Mouse (Mus musculus) CH12.LX (cell line): ENCODE measurements around the gene Slc15a3. TPM values are rescaled to one million over a fixed set of nuclear protein-coding genes. Genes with fewer than 3 reads are reported as not detected.

Source experiments
- DNase-seq: peaks from one replicate; pipeline ENCODE4 v3.0.0-alpha.2; 2013; ENCODE audit errors: extremely low read depth
- H3K27ac ChIP-seq: 2 replicates; pipeline ENCODE4 v1.5.1; 2012; ENCODE audit warnings: low read depth, mild to moderate bottlenecking, control low read depth, moderate library complexity; ENCODE audit not compliant: insufficient read depth
- H3K27me3 ChIP-seq: replicated peaks from 2 replicates; pipeline ENCODE3; 2012; ENCODE audit warnings: inconsistent platforms
- H3K36me3 ChIP-seq, 2 experiments: replicated peaks in 1 of 2; 2 replicates each; pipeline versions ENCODE3 to v1.6.1; 2012; ENCODE audit warnings: inconsistent platforms in 1 of 2, low read length in 1 of 2, mild to moderate bottlenecking in 1 of 2, mixed read lengths in 1 of 2, moderate library complexity in 1 of 2; ENCODE audit not compliant: control insufficient read depth in 1 of 2, insufficient read depth in 1 of 2
- H3K4me1 ChIP-seq, 2 experiments: 2 replicates each; pipeline ENCODE4 v1.6.1; 2012; ENCODE audit warnings: inconsistent platforms in 1 of 2, moderate library complexity in 1 of 2; ENCODE audit not compliant: insufficient read depth in 2 of 2, control insufficient read depth in 1 of 2
- H3K4me2 ChIP-seq: 2 replicates; pipeline ENCODE4 v1.6.1; 2012; ENCODE audit warnings: low read depth, mild to moderate bottlenecking, control low read depth; ENCODE audit not compliant: poor library complexity, insufficient read depth, severe bottlenecking
- H3K4me3 ChIP-seq, 3 experiments: fragments of 150-350 bp in 1 of 3; sonication (generic) in 1 of 3; replicated peaks in 1 of 3; 2 replicates each; pipeline versions ENCODE3 to v1.5.1; 2011 to 2012; ENCODE audit warnings: low read depth in 2 of 3, low read length in 2 of 3, mild to moderate bottlenecking in 2 of 3, moderate library complexity in 2 of 3, control low read depth in 1 of 3, improper control_type of control experiment in 1 of 3, inconsistent platforms in 1 of 3, mixed read lengths in 1 of 3; ENCODE audit not compliant: poor library complexity in 1 of 3
- H3K79me2 ChIP-seq: replicated peaks from 2 replicates; pipeline ENCODE4 v1.6.1; 2012; ENCODE audit warnings: mild to moderate bottlenecking, moderate library complexity; ENCODE audit not compliant: control insufficient read depth, poor library complexity, insufficient read depth, severe bottlenecking; ENCODE audit errors: extremely low read depth
- H3K9ac ChIP-seq: 2 replicates; pipeline ENCODE4 v1.6.1; 2012; ENCODE audit warnings: low read depth, mild to moderate bottlenecking, control low read depth, moderate library complexity; ENCODE audit not compliant: insufficient read depth
- H3K9me3 ChIP-seq: replicated peaks from 2 replicates; pipeline ENCODE3; 2012; ENCODE audit warnings: low read length, inconsistent platforms, mixed read lengths
- BHLHE40 ChIP-seq: IDR thresholded peaks from 2 replicates; pipeline ENCODE4 v1.6.1; 2011; ENCODE audit warnings: mild to moderate bottlenecking, low read depth, low read length, improper control_type of control experiment
- CHD2 ChIP-seq: IDR thresholded peaks from 2 replicates; pipeline ENCODE4 v1.6.1; 2011; ENCODE audit warnings: low read length, improper control_type of control experiment
- CTCF ChIP-seq, 2 experiments: IDR thresholded peaks in 1 of 2; conservative IDR thresholded peaks in 1 of 2; 2 replicates each; pipeline ENCODE4 v1.5.1; 2011 to 2012; ENCODE audit warnings: low read depth in 2 of 2, low read length in 2 of 2, improper control_type of control experiment in 1 of 2, inconsistent platforms in 1 of 2, mild to moderate bottlenecking in 1 of 2, moderate library complexity in 1 of 2
- ELF1 ChIP-seq: IDR thresholded peaks from 2 replicates; pipeline ENCODE4 v1.6.1; 2014; ENCODE audit warnings: low read depth, mild to moderate bottlenecking, inconsistent platforms, low read length, improper control_type of control experiment
- ETS1 ChIP-seq: conservative IDR thresholded peaks from 2 replicates; pipeline ENCODE4 v1.6.1; 2012; ENCODE audit warnings: low read depth, mild to moderate bottlenecking, inconsistent platforms, low read length, improper control_type of control experiment, moderate library complexity
- IRF4 ChIP-seq: IDR thresholded peaks from 2 replicates; pipeline ENCODE4 v1.6.1; 2014; ENCODE audit warnings: low read depth, mild to moderate bottlenecking, inconsistent platforms, low read length, improper control_type of control experiment
- JUND ChIP-seq: conservative IDR thresholded peaks from 2 replicates; pipeline ENCODE4 v1.6.1; 2011; ENCODE audit warnings: low read depth, low read length, improper control_type of control experiment
- MAFK ChIP-seq: IDR thresholded peaks from 2 replicates; pipeline ENCODE4 v1.6.1; 2011; ENCODE audit warnings: low read length, improper control_type of control experiment; ENCODE audit not compliant: insufficient replicate concordance
- MAZ ChIP-seq: IDR thresholded peaks from 2 replicates; pipeline ENCODE4 v1.6.1; 2012; ENCODE audit warnings: low read depth, mild to moderate bottlenecking, inconsistent platforms, low read length, improper control_type of control experiment, moderate library complexity
- TCF12 ChIP-seq: IDR thresholded peaks from 2 replicates; pipeline ENCODE4 v1.6.1; 2014; ENCODE audit warnings: low read depth, mild to moderate bottlenecking, inconsistent platforms, low read length, improper control_type of control experiment
- UBTF ChIP-seq: IDR thresholded peaks from 2 replicates; pipeline ENCODE4 v1.6.1; 2012; ENCODE audit warnings: low read depth, mild to moderate bottlenecking, inconsistent platforms, low read length, improper control_type of control experiment, moderate library complexity
- ZC3H11A ChIP-seq: IDR thresholded peaks from 2 replicates; pipeline ENCODE4 v1.6.1; 2012; ENCODE audit warnings: low read depth, mild to moderate bottlenecking, inconsistent platforms, low read length, improper control_type of control experiment
- ZMIZ1 ChIP-seq: IDR thresholded peaks from 2 replicates; pipeline ENCODE4 v1.6.1; 2012; ENCODE audit warnings: low read depth, mild to moderate bottlenecking, inconsistent platforms, low read length, improper control_type of control experiment
- ZNF384 ChIP-seq: IDR thresholded peaks from 2 replicates; pipeline ENCODE4 v1.6.1; 2012; ENCODE audit warnings: low read depth, low read length, improper control_type of control experiment, inconsistent platforms
- dilution Hi-C: fragments of 300-500 bp; cut with MboI; formaldehyde crosslinking; loops from 2 replicates; pipeline ENCODE4 v1.14.3; 2020; ENCODE audit warnings: low sequenced_read_pairs; ENCODE audit not compliant: extremely low pct_unique_long_range_greater_than_20kb, extremely low pct_ligation_motif_present
- in situ Hi-C: fragments of 300-500 bp; cut with MboI; formaldehyde crosslinking; loops from 3 replicates; pipeline ENCODE4 v1.14.3; 2019; ENCODE audit warnings: low sequenced_read_pairs, low pct_ligation_motif_present, low pct_unique_long_range_greater_than_20kb, mixed read lengths
- polyA plus RNA-seq: library from polyadenylated mRNA; unstranded; fragments of >175 nt; gene quantifications from 2 replicates; pipeline ENCODE4 v1.2.1, GENCODE M21; 2012; ENCODE audit warnings: low read depth; ENCODE audit not compliant: insufficient read length
- total RNA-seq, 2 experiments: library from RNA; depleted of rRNA; stranded (reverse); fragments of 300-350 nt in 1 of 2; fragments of >200 nt in 1 of 2; gene quantifications; 2 replicates each; pipeline ENCODE4 v1.2.3; 2012 to 2014

Gene Slc15a3
- total and polyA plus RNA-seq, 3 experiments = 84.5 to 219 (median 94.3) TPM

DNA sequence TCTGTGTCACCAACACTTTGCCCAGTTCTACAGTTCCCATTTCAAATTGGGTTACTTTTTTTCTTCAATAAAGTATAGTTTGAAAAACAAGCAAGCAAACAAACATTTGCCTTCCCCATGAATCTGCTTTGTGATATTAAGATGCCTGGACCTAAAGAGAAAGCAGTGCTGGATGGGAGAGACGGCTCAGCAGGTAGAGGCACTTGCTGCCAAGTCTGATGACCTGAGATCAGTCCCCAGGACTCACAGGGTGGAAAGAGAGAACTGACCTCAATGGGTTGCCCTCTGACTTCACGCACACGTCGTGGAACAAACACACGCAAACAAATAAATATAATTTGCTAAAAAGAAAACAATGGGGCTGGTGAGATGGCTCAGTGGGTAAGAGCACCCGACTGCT lies 37.6 kb upstream of the Slc15a3 start:
- TF ChIP-seq MAFK (no peak), TCF12 (no peak), MAZ (no peak), CTCF (conservative IDR thresholded peaks at IDR 0.05 in 1 of 2, IDR thresholded peaks at IDR 0.05 in 1 of 2; ENCODE audit: low read depth in 2 of 2, low read length in 2 of 2) (no peak), ZNF384 (no peak), ZMIZ1 (no peak), ETS1 (no peak), CHD2 (no peak), UBTF (no peak), ELF1 (no peak), IRF4 (no peak)

DNA sequence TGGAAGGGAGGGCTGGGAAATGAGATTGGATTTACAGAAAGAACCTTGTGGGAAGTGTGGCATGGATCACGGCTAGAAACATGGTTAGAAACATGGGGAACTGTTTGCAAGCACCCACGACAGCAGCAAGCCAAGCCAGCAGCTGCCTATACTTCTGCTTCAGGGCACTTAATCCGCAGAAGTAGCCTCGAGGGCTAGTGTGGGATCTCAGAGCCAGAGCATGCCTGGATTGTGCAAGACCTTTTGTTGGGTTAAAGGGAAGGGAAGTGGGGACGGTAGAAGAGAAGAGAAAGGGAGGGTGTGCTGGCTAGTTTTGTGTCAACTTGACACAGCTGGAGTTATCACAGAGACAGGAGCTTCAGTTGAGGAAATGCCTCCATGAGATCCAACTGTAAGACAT lies 35.8 kb upstream of the Slc15a3 start:
- in situ Hi-C loops = no loop called here
- Histone ChIP-seq H3K4me3 (no peak overlapping the region), H3K27me3 (no peaks in the 10 kb centered on the region), H3K79me2 (no peaks in the 10 kb centered on the region), H3K4me1 (peaks cover 6 to 22% of the 10 kb centered on the region in 2 experiments), H3K4me2 (no peak overlapping the region), H3K27ac (no peak overlapping the region), H3K9me3 (no peaks in the 10 kb centered on the region), H3K36me3 (no peaks in the 10 kb centered on the region), H3K9ac (no peak overlapping the region)
- dilution Hi-C loops = no loop called here
- no peak for TF ChIP-seq CTCF (conservative IDR thresholded peaks at IDR 0.05 in 1 of 2, IDR thresholded peaks at IDR 0.05 in 1 of 2; ENCODE audit: low read depth in 2 of 2, low read length in 2 of 2)
- DNase-seq = no peak

More for the DNA sequence above, 37.6 kb upstream of the Slc15a3 start:
- Histone ChIP-seq H3K9me3 (no peaks in the 10 kb centered on the region), H3K36me3 (no peaks in the 10 kb centered on the region), H3K27ac (no peak overlapping the region), H3K79me2 (no peaks in the 10 kb centered on the region), H3K9ac (no peak overlapping the region), H3K4me1 (peaks cover 10 to 16% of the 10 kb centered on the region in 2 experiments), H3K4me2 (no peak overlapping the region), H3K27me3 (no peaks in the 10 kb centered on the region), H3K4me3 (no peak overlapping the region)
- in situ Hi-C loops (no loop called here), dilution Hi-C loops (no loop called here)
- no peak for DNase-seq

DNA sequence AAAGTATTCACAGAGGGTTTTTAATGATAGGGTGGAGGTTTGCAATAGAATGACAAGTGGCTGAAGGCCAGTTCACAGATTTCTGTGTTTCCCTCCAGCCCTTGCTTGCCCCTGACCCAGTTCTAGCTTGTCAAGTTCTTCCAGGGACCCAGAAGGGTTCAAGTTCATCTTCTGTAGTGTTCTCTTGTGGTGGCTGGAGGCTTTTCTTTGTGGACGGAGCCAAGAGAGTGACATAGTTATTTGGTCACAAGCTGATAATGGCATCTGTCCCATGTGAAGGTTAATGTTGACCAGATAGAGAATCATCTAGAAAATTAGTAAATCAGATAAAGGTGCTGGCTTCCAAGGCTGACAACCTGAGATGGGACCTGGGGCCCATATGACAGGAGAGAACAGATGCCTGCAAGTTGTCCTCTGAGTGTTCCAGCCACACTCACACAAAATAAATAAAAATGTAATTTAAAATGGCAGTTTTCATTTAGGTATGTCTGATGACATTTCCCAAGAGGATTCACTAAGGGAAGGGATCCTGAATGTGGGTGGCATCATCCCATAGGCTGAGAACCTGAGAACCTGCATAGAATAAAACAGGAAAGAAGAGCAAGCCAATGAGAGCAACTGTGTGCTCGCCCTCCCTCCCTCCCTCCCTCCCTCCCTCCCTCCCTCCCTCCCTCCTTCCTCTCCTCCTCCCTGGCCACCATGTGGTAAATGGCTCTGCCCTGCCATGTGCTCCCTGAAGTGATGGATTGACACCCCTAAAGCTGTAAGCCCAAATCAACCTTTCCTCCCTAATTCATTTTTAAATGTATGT lies 34.5 kb upstream of the Slc15a3 start:
- no peak overlapping the region for H3K9ac ChIP-seq
- H3K4me2 ChIP-seq = no peak overlapping the region
- no peaks in the 10 kb centered on the region for H3K79me2 ChIP-seq
- H3K27ac ChIP-seq = no peak overlapping the region
- TF ChIP-seq BHLHE40 = no peak
- TF ChIP-seq IRF4 = no peak
- TF ChIP-seq JUND = no peak
- no peak for TF ChIP-seq ZC3H11A
- no peak for DNase-seq
- H3K27me3 ChIP-seq = no peaks in the 10 kb centered on the region
- H3K4me1 ChIP-seq = peaks cover 6 to 20% of the 10 kb centered on the region in 2 experiments
- H3K36me3 ChIP-seq = no peaks in the 10 kb centered on the region
- dilution Hi-C loops (no loop called here), in situ Hi-C loops (no loop called here)
- H3K4me3 ChIP-seq = no peak overlapping the region
- H3K9me3 ChIP-seq = no peaks in the 10 kb centered on the region
